Mouse (Mus musculus): ENCODE results near the gene Cd320.
A peak's percentile ranks its signal among the peaks of the same experiment; 100 is the strongest.
"Not testable (repeated sequence)": the region's sequence is repeated elsewhere in the genome, so short reads cannot be mapped to it uniquely, and the experiment has no call there.

Cd320 gene

GRCm38 (mm10) chr17:33842966-33843795 is at the start of gene Cd320:
Cd320 (plus strand) TSS chr17:33843091.
- DNase-seq (ENCODE audit: low read depth, low spot score) = peak; percentile 84

- DNase-seq (ENCODE audit: low read depth, low spot score) = no peak
Measured at GRCm38 (mm10) chr17:33798306-33798705, 44.6 kb upstream of the Cd320 start.

DNA sequence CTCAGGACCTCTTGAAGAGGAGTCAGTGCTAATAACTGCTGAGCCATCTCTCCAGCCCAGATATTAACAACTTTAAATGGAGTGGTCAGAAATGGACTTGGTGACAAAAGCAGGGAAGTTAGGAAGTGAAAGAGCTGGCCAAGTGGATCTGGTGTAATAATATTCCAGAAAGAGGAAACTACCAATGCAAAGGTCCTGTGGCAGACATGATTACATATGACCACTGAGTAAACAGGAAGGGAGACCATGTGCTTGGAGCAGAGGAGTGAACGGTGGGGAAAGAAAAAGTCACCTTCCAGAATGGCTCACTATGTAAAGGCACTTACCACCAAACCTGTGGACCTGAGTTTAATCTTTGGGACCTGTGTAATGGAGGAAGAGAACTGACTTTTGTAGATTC is 43.6 kb upstream of the Cd320 start:
- no peak for DNase-seq (ENCODE audit: low read depth, low spot score)

GRCm38 (mm10) chr17:33802221-33802620 is 40.7 kb upstream of the Cd320 start:
- DNase-seq (ENCODE audit: low read depth, low spot score) = no peak

DNA sequence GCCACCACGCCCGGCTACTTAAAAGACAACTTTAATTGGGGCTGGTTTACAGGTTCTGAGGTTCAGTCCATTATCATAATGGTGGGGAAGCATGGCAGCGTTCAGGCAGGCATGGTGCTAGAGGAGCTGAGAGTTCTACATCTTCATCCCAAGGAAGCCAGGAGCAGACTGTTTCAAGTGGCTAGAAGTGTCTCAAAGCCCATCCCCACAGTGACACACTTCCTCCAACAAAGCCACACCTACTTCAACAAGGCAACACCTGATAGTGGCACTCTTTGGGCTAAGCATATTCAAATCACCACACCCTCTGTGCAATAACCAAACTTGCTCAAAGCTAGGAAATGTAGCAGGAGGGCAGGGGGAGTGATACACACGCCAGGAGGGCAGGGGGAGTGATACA is 38.7 kb upstream of the Cd320 start:
- DNase-seq (ENCODE audit: low read depth, low spot score) = no peak

DNA sequence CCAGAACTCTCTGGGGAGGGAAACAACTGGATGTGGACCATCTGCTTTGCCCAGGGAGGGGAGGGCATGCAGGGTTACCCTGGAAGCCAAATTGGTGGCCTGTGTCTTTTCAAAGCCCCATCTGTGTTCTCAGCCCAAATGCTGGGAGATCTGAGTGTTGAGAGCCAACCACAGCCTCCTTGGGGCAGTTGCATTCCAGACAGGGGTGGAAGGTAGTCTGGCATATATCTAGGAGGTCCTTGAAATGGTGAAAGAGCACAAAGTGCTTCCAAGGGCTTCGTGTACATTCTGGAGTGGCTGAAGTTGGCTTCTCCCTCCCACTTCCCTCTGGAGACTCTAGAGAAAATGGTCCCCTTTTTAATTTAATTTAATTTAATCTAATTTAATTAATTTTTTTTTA is 38.1 kb upstream of the Cd320 start:
- no peak for DNase-seq (ENCODE audit: low read depth, low spot score)

- no peak for DNase-seq (ENCODE audit: low read depth, low spot score)
Measured at GRCm38 (mm10) chr17:33807181-33807888, 35.6 kb upstream of the Cd320 start.

GRCm38 (mm10) chr17:33808192-33808591 is 34.7 kb upstream of the Cd320 start:
- DNase-seq (ENCODE audit: low read depth, low spot score) = no peak

DNA sequence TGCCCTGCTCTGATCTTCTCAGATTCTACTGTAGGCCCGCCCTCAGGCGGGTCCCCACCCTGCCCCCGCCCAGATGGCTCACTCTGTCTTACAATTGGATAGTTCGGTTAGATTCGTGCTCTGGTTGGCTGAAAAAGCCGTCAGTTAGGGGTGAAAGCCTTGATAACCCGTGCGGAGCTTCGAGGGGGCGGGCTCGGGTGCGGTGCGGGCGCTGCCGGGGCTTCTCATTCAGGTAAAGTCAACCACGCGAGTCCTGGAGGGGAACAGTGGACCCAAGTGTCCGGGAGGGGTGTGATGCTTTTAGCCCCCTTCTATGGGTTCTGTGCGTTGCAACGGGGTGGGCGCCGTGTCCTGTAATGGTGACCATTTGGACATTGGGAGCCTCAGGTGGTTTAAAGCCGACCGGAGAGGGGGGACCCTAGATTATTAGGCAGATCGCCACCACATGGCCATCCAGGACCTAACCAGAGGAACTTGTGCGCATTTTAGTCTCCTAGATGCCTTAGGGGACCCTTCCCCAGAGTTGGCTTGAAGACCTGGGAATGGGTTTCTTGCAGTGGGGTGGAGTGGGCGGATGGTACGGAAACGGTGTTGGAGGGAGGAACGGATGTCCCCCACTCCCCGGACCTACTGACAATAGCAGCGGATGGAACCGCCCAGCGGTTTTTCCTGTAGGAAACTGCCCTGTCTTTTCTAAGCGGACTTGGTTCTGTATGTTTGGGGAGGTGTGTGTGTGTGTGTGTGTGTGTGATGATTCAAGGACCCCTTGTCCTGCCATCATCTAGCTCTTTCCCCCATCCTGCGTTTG is 32.4 kb upstream of the Cd320 start, which contains the start of gene Kank3:
Gene Kank3 (plus strand): TSS at position 186 of the 808 bp plus-strand sequence.
- DNase-seq (ENCODE audit: low read depth, low spot score) = peak; percentile 90

- DNase-seq (ENCODE audit: low read depth, low spot score) = no peak
Measured at GRCm38 (mm10) chr17:33811142-33811516, 31.8 kb upstream of the Cd320 start.

GRCm38 (mm10) chr17:33812475-33812874 is 30.4 kb upstream of the Cd320 start:
- no peak for DNase-seq (ENCODE audit: low read depth, low spot score)

DNA sequence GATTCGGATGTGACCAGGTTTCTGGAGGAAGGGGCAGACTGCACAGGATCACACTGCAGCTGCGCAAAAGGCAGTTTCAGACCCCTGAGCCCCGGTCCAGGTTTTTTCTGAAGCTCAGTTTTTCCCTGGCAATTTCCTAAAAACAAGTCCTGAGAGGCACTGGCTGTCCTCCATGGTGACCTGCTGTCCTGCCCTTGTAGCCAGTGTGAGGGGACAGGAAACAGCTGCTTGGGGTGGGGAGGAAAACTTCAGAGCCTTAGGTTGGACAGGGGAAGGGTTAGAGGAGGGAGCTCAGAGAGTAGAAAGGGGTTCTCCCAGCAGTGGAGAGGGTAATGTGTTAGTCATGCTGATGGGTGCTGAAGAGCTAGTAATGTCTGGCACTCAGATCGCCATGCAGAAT is 29.9 kb upstream of the Cd320 start:
- DNase-seq (ENCODE audit: low read depth, low spot score) = no peak

DNA sequence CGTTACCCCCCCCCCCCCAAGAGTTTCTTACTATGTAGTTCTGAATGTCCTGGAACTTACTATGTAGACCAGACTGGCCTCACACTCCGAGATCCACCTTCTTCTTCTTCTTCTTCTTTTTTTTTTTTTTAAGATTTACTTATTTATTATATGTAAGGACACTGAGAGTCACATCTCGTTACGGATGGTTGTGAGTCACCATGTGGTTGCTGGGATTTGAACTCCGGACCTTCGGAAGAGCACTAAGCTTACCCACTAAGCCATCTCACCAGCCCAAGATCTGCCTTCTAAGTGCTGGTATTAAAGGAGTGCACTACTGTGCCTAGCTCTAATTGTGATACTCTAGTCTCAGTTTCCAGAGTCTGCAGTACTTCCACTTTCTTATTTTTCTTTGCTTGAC is 27.5 kb upstream of the Cd320 start:
- DNase-seq (ENCODE audit: low read depth, low spot score) = no peak

DNA sequence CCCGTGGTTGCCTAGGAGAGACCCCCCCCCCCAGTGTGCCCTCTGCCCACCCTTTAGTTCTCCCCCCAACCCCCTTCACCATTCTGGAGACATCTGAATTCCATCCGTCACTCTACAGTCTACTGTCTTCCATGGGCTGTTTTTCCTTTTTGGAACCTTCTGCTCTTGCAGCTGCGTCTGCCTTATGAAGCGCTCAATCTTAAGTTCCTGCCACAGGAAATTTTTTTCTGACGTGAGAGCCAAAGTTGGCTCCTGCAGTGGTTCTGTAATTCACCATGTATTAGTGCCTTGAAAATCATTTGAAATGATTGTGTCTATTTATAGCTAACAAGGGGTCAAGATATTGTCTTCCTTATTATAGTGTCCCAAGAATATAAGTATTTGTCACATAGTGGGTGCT is 26.3 kb upstream of the Cd320 start:
- DNase-seq (ENCODE audit: low read depth, low spot score) = no peak

- DNase-seq (ENCODE audit: low read depth, low spot score) = peak; percentile 92
Measured at GRCm38 (mm10) chr17:33817184-33817968, 25.5 kb upstream of the Cd320 start.

DNA sequence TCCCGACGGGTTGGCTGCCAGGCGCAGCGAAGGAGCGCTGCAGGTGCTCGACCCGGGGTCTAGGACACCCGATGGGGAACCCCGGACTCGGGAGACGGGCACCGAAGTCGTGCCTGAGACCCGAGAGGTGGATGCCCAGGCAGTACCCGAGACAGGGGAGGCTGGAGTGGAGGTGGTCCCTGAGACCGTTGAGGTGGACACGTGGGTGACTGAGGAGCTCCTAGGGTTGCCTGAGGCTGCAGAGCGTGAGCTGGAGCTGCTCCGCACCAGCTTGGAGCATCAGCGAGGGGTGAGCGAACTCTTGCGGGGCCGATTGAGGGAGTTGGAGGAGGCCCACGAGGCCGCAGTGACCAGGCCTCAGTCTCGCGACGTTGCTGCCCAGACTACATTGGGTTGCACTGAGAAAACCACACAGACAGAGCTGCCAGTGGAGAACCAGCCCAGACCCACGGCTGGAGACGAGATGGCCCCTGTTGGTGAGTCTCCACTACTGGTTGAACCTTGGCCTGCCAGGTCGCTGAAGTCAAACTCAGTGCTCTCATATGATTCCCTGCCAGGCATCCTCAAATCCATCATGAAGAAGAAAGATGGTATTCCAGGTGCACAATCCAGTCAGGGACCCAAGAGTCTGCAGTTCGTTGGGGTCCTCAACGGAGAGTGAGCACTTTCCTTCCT is 24.8 kb upstream of the Cd320 start:
- no peak for DNase-seq (ENCODE audit: low read depth, low spot score)

DNA sequence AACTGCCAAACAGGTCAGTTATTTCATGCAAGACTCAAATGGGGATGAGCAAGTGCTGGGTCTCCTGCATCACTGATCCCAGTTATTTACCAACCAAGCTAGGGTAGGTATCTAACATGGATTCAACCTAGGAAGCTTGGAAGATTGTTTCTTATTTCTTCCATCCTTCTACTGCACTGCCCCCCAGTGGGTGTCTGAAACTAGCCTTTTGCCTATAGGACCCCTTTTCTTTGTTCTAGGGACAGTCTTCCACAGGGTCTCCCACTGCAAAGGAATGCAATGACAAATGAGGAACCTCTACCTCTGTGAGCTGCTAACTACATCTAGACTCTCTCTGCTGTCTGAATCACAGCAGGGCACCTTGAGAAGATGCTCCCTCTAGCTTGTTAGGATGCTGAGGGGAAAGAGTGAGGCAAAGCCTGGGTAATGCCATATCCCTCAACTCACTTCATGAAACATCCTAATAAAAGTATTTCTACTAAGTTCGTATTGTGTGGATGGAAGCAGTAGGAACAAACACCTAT is 20.4 kb upstream of the Cd320 start:
- DNase-seq (ENCODE audit: low read depth, low spot score) = no peak

DNA sequence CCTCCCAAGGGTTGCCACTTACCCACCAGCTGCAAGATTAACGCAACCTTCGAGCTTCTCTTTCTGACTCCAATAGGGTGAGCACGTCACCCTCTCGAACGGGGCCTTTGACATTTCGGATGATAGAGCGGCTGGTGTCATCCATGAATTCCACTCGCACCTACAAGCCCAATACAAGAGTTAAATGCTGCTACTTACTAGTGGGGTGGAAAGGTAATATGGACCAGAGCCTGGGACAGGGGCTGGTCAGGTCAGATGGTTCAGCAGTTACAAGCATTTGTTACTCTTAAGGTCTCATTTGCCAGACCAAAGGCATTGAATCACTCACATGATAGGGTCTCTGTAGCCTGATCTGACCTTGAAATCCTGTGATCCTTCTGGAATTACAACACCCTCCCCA is 19.7 kb upstream of the Cd320 start:
- DNase-seq (ENCODE audit: low read depth, low spot score) = not testable (repeated sequence)

DNA sequence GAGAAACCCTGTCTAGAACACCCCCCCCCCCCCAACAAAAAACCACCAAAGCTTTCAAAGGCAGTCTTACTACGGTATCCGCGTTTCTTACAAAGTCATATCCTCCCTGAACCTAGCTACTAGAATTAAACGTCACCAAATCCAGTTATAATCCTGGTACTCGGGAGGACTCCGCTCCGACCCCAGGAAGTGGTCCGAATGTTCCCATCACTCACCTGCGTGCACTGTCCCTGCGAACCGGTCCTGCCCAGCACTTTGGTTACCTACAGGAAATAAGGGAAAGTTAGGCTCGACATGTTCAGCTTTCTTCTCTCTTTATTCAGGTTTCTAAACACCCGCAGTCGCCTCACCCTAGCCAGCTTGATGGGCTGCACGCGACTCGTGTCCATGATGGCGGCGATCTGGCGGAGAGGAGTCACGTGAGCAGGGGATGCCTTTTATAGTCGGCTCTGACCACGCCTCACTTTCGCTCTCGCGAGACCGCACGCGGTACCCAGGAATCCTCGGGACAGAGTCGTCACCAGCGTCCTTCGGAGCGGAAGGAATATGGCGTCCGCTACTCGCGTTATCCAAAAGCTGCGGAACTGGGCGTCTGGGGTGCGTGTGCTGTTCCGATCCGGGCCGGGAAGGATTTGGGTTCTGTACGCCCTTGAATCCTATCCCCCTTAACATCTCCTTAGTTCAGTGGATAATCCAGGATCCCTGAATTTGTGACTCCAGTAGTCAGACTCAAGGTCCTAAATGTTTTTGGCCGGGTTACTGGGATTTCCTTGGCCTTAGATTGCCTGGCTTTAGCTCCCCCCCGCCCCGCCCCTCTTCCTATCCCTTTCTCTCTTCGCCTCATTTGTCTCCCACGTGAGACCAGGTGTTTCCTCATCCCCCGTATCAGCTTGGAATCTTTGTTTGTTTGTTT is 18.6 kb upstream of the Cd320 start, which contains the start of the genes Rps28 and Ndufa7:
Gene Rps28 (minus strand): TSS at position 479 of the 913 bp plus-strand sequence.
Gene Ndufa7 (plus strand): TSS at position 489 of the 913 bp plus-strand sequence.
- peak; percentile 91 for DNase-seq (ENCODE audit: low read depth, low spot score)

Measured in brain, embryonic 18.5 days (tissue).